Mouse (Mus musculus) c-Kit-positive CD71-negative TER-119-negative erythroid progenitor cells, embryonic 14.5 days (primary cell): ENCODE measurements around the gene Fgfr2.

Experiments
- DNase-seq: peaks from one replicate; pipeline ENCODE4 v3.0.0-alpha.2; 2013; ENCODE audit warnings: low read depth

The Fgfr2 gene

GRCm38 (mm10) chr7:130834958-130835861 lies 2287.9 kb downstream of the Fgfr2 start:
- DNase-seq: no peak

GRCm38 (mm10) chr7:130834299-130834698 lies 2288.9 kb downstream of the Fgfr2 start:
- DNase-seq: peak; percentile 78

DNA sequence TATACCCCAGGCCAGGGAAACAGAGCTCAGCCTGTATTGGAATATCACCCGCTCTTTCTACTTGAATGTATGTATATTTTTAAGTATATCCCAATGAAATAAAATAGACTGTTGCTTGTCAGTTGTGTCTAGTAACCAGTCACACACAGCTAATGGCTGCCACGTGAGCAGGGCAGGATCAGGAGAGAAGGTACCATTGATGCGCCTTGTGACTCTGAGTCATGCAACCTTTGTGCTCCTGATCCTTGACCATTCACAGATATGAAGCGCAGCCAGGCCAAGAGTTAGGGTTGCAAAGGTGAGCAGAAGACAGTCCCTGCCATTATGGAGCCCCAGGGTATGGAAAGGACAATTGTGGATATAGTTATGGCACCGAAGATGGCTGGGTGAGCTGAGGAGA lies 2291.6 kb downstream of the Fgfr2 start:
- DNase-seq: no peak

- no peak for DNase-seq
These were observed 2294.7 kb downstream of the Fgfr2 start for GRCm38 (mm10) chr7:130828475-130828874.

DNA sequence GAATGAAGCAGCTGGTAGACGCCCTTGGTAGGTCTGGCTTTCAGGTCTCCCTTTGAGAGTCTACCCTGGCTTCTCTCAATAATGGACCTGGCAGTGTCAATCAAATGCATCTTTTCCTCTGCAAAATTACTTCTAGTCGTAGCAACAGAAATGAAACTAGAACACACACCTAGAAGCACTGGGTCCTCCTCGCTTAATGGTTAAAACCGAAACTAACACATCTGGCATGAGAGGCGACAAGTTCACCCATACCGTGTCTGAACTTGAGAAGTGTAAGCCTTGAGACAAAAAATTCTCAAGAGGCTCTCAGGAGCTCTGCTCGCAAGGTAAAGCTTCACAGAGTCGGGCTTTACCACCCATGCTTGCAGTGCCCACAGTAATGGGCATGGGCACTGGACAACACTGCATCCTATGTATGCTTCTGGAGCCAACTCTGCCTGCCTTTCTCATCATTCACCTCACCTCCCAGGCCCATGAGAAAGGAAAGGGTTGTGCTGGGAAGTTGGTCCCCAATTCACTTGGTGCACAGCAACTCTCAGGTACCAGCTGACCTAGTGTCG lies 2295.2 kb downstream of the Fgfr2 start:
- DNase-seq: no peak

- DNase-seq: no peak
These were observed 2295.7 kb downstream of the Fgfr2 start for GRCm38 (mm10) chr7:130827431-130827830.

- DNase-seq: no peak
These were observed 2296.8 kb downstream of the Fgfr2 start for GRCm38 (mm10) chr7:130826343-130826742.

DNA sequence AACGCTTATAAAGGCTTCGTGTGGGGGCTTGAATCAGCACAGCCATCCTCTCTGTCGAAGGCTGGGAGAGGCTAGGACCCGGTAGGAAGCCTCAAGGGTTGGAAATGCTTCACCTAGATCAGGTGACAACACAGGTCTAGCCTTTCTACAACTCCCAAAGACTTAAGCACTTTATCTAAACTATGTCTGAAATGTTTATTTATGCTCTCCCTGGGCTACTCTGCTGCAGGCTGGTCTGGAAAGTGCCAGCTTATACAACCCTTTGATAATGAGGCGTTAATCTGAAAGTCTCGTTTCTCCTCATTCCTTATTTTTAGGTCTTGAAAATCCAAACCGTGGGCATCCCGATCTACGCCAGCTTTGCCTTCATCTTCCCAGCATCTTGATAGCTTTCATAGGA lies 2299.2 kb downstream of the Fgfr2 start:
- no peak for DNase-seq

DNA sequence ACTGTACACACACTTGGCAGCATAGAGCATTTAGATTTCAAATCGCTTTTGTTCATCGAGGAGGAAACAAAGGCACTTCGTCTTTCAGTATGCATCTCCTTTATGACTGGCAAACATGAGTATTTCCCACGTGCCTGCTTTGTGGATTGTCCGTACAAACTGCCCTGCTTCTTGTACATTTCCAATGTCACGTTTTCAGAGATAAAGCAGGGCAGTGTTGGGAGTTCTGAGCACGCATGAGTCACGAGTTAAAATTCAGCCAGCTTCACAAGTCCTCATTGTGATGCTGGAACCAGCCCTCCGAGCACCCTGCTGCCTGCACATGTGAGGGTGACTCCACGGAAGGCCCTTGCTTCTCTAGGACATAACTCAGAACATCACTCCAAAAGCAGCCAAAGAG lies 2303.5 kb downstream of the Fgfr2 start:
- DNase-seq: no peak

- DNase-seq: no peak
These were observed 2304.3 kb downstream of the Fgfr2 start for GRCm38 (mm10) chr7:130818813-130819212.

DNA sequence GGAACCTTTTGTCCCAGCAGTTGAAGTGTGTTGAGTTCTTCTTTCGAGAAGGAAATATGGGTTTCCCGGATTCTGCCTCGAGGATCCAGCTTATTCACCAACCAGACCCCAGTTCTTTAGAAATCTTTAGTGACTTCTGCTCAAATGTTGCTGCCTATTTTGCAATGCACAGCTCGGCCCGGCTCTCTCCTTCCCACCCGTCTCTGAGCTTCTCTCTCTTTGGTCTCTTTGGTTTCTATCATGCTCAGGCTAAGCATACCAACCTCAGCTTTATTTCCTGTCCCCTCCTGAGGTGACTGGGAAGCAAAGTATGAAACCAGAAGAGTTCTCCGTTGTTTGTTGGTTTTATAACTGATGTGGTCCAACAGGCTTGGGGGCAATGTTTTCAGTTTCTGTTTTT lies 2306.9 kb downstream of the Fgfr2 start:
- no peak for DNase-seq

- no peak for DNase-seq
These were observed 2307.5 kb downstream of the Fgfr2 start for GRCm38 (mm10) chr7:130815601-130816000.

DNA sequence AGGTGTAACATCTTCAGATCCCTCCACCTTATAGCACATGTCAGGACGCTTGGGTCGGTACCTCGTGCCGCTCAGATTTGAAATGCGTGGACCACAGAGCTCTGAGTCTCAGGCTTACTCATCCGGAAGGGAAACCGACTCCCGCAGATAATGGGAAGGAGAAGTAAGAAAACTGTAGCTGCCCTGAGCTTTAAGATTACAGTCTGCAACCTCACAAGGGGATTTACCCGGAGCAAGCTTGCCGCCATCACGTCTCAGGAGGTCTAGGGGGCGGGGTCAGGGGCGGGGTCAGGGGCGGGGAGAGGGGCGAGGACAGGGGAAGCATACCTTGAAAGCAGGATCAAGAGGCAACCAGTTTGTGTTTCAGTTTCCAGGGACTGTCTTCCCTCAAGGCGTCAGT lies 2310.7 kb downstream of the Fgfr2 start:
- DNase-seq: no peak

- DNase-seq: no peak
These were observed 2312.9 kb downstream of the Fgfr2 start for GRCm38 (mm10) chr7:130810238-130810637.

GRCm38 (mm10) chr7:130808694-130809093 lies 2314.5 kb downstream of the Fgfr2 start:
- no peak for DNase-seq

- no peak for DNase-seq
These were observed 2315.4 kb downstream of the Fgfr2 start for GRCm38 (mm10) chr7:130807749-130808148.

DNA sequence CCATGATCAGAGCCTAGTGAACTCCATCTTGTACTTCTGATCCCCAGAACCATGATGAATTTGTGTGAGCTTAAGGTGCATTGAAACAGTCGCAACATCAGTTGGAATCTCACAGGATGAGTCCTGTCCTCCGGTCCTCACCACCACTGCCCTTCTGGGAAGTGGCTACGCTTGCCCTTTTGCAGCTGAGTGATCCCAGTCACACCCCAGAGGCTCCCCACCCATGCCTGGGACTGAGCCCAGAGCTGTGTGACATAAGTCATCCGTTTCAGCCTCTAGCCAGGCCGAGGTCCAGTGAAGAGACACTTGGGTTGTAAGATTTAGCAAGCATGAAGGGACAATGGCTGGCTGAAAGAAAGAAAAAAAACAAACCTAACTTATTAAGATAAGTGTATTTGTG lies 2318.2 kb downstream of the Fgfr2 start:
- no peak for DNase-seq

- no peak for DNase-seq
These were observed 2319.8 kb downstream of the Fgfr2 start for GRCm38 (mm10) chr7:130803251-130803825.

DNA sequence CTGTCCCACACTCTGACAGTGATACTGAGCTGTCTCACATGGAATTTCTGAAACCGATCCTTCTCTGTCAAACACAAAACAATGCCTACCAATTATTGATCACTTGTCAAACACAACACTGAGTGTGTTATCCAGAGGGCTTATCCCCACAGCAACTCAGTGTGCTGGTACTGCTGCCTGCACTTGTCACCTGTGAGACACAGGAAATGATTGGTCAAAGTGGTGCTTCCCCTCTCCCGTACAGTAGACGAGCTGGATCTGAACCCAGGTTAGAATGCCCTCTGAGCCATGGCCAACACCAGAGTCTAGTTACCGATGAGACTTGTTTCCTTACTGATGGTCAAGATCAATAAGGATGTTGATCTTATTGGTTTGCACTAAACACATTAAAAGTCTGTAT lies 2321.3 kb downstream of the Fgfr2 start:
- no peak for DNase-seq

- no peak for DNase-seq
These were observed 2322.5 kb downstream of the Fgfr2 start for GRCm38 (mm10) chr7:130800681-130801080.

- DNase-seq: no peak
These were observed 2323.7 kb downstream of the Fgfr2 start for GRCm38 (mm10) chr7:130799418-130799817.

DNA sequence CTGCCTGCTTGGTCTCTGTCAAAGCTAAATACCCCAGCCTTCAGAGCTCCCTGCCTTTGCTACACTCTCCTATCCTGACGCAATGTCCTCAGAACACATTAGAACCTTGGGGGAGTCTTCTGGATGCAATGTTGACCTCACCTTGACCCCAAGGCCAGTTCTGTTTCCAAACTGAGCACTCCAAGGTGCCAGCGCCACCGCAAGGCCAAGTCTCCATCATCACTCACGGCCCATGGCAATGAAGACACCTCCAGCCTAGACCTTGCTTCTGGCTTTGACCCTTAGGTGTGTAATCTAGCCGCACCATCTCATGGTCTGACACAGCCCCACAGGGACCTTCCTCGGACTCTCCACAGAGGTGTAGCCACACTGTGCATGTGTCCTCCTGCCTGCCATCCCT lies 2325.6 kb downstream of the Fgfr2 start:
- no peak for DNase-seq

- no peak for DNase-seq
These were observed 2326.4 kb downstream of the Fgfr2 start for GRCm38 (mm10) chr7:130796786-130797185.
